Mouse (Mus musculus): Measurements from ENCODE around the gene Ddx54. TPM values are rescaled to one million over a fixed set of nuclear protein-coding genes. Genes with fewer than 3 reads are reported as not detected.

Ddx54 gene
- polyA plus RNA-seq, 1 experiment from 2014 or later, result 64.1 TPM

DNA sequence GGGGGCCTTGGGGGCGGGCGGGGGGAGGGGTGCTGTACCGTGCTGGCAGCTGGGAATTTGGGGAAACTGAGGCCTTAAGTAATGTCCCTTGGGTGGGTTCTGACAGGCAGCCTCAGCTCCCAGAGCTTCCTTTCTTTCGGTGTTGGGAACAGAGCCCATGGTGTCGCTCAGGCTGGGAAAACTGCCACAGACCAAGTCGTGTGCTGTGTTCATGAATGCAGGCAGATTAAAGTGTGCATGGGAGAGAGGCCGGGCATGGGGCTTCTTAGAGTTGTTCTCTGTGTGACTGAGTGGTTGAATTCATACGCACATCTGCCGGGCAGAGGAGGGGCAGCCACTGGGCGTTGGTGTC is 9.3 kb downstream of the Ddx54 start:
- H3K9me3 ChIP-seq, result no peaks in the 10 kb centered on the region
- H3K27me3 ChIP-seq (ENCODE audit: poor library complexity, severe bottlenecking), result no peaks in the 10 kb centered on the region
- peaks cover 100% of the 10 kb centered on the region for H3K36me3 ChIP-seq (replicated peaks)
- DNase-seq (ENCODE audit: extremely low spot score, low spot score), result no peak
- no peak overlapping the region for H3K27ac ChIP-seq
- H3K4me3 ChIP-seq, result no peak overlapping the region
- WGBS, result 96% methylated on average over 10 of the region's 10 CpGs
- H3K4me1 ChIP-seq, result peaks cover 11% of the 10 kb centered on the region

DNA sequence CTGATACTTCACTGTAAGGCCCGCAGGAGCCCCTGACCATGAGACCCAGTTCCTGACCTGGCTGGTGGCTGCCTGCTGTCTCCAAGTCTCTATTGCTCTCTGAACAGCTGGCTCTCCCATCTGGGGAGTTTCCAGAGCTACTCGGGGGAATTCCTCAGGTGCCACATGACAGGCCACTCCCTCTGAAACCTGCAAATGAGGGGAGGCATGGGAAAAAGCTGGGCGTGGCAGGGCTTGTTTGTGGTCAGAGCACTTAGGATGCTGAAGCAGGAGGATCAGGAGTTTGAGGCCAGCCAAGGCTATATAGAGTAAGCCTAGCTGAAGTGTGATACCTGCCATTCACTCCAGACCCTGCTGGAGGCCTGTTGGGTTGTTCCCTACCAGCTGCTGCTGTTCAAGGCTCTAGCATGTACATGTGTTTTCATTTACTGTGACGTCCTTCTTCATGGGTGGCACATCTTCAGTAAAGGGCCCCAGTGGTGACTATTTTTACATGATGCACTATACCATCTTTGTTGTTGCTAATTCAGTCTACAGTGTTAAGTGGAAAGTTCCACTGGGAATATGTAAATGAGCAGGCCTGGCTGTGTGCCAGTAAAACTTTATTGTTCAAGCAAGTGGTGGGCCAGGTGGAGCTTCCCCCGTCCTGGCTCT is 9.8 kb downstream of the Ddx54 start:
- DNase-seq (ENCODE audit: extremely low spot score, low spot score), result no peak
- Histone ChIP-seq H3K36me3 (replicated peaks) (peaks cover 100% of the 10 kb centered on the region), H3K4me1 (peaks cover 11% of the 10 kb centered on the region), H3K27me3 (ENCODE audit: poor library complexity, severe bottlenecking) (no peaks in the 10 kb centered on the region), H3K9me3 (no peaks in the 10 kb centered on the region), H3K27ac (no peak overlapping the region), H3K4me3 (no peak overlapping the region)
- 88% methylated on average over 5 of the region's 5 CpGs for WGBS

DNA sequence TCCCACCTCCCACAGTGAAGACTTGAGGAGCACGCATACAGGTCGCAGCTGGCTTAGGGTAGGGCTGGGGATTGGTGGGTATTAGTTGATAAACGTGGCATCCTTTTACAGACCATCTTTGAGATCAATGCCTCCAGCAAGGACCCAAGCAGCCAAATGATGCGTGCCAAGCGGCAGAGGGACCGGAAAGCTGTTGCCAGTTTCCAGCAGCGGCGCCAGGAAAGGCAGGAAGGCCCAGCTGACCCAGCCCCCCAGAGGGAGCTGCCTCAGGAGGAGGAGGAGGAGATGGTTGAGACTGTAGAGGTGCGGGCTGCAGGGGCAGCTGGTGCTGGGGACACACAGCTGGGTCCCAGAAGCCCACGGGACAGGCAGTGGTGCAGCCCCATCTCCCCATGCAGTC is 11.9 kb downstream of the Ddx54 start:
- WGBS, result 96% methylated on average over 10 of the region's 10 CpGs
- H3K27ac ChIP-seq, result no peak overlapping the region
- H3K4me1 ChIP-seq, result peaks cover 13% of the 10 kb centered on the region
- H3K27me3 ChIP-seq (ENCODE audit: poor library complexity, severe bottlenecking), result peaks cover under 1% of the 10 kb centered on the region
- no peak for DNase-seq (ENCODE audit: extremely low spot score, low spot score)
- peaks cover 96% of the 10 kb centered on the region for H3K36me3 ChIP-seq (replicated peaks)
- H3K9me3 ChIP-seq, result no peaks in the 10 kb centered on the region
- no peak overlapping the region for H3K4me3 ChIP-seq

DNA sequence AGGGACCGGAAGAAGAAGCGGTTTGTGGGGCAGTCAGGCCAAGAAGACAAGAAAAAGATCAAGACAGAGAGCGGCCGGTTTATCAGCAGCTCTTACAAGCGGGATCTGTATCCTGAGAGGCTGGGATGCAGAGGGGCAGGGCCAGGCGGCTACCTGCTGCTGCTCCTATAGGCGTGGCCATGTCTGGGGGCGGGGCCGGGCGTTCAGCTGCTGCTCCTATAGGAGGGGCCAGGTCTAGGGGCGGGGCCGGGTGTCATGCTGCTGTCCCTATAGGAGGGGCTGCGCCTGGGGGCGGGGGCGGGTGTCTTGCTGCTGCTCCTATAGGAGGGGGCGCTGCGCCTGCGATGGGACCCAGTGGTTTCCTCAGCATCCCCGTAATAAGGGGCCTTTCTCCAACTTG is 13.9 kb downstream of the Ddx54 start:
- Histone ChIP-seq H3K4me3 (no peak overlapping the region), H3K36me3 (replicated peaks) (peaks cover 76% of the 10 kb centered on the region), H3K4me1 (peaks cover 18% of the 10 kb centered on the region), H3K9me3 (no peaks in the 10 kb centered on the region; the same call in 1 of the 2 replicates), H3K27me3 (ENCODE audit: poor library complexity, severe bottlenecking) (peaks cover 20% of the 10 kb centered on the region), H3K27ac (no peak overlapping the region)
- DNase-seq (ENCODE audit: extremely low spot score, low spot score), result peak; percentile 75
- WGBS, result 24% methylated on average over 19 of the region's 19 CpGs

DNA sequence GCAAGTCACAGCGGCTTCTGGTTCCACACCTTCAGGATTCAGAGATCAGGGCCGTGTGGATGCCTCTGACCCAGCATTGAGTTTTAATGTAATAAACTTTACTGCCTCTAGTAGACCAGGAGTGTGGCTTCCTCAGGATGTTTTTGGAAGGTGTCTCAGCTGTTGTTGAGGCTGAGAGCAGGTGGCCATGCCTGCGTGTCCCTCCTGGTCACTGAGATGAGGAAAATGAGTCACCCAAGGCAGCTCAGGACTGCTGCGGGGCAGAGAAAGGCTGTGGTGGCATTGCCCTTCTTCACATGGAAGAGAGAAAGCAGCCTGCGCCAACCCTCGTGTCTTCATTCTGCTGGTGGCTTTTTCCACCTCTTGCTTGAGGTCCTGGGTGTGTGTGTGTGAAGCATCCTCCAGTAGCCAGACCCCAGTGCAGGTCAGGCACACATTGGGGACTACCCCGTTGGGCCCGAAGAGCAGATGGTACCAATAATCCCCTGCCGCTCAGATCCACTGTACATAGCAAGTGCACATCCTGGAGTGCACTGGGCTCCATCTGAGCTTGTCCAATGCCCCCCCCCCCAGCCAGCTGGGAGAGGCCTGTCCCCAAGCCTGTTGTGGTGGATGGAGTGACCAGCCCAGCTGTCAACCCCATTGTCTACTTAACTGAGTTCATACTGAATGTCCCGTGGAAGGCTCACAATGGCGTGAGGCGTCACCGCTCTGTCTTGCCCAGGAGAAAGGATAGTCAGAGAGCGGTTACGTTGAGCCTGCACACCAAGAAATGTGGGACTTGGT is 15.2 kb downstream of the Ddx54 start:
- peaks cover 63% of the 10 kb centered on the region for H3K36me3 ChIP-seq (replicated peaks)
- peaks cover 11% of the 10 kb centered on the region for H3K9me3 ChIP-seq
- no peak overlapping the region for H3K27ac ChIP-seq
- H3K4me3 ChIP-seq, result no peak overlapping the region
- peaks cover 33% of the 10 kb centered on the region for H3K27me3 ChIP-seq (ENCODE audit: poor library complexity, severe bottlenecking)
- no peak for DNase-seq (ENCODE audit: extremely low spot score, low spot score)
- peaks cover 19% of the 10 kb centered on the region for H3K4me1 ChIP-seq
- 91% methylated on average over 15 of the region's 15 CpGs for WGBS

DNA sequence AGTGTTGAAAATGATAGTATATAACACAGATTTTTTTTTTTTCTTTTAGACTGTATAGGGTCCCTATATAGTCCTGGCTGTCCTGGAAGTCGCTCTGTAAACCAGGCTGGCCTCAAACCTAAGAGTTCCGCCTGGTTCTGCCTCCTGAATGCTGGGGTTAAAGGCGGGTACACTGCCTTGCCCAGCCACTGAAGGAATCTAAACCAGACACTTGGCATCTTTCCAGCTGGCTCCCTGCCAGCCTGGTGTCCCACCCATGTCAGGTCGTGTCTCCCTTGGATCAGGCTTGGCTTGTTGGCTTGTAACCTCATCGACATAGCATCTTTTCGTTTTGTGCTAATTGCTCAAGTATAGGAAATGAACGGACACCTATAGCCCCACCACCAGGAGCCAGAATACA is 16.1 kb downstream of the Ddx54 start:
- Histone ChIP-seq H3K27me3 (ENCODE audit: poor library complexity, severe bottlenecking) (peaks cover 33% of the 10 kb centered on the region), H3K9me3 (peaks cover 11% of the 10 kb centered on the region), H3K36me3 (replicated peaks) (peaks cover 54% of the 10 kb centered on the region), H3K4me3 (no peak overlapping the region), H3K4me1 (peaks cover 19% of the 10 kb centered on the region), H3K27ac (no peak overlapping the region)
- DNase-seq (ENCODE audit: extremely low spot score, low spot score), result no peak
- 89% methylated on average over 7 of the region's 7 CpGs for WGBS

DNA sequence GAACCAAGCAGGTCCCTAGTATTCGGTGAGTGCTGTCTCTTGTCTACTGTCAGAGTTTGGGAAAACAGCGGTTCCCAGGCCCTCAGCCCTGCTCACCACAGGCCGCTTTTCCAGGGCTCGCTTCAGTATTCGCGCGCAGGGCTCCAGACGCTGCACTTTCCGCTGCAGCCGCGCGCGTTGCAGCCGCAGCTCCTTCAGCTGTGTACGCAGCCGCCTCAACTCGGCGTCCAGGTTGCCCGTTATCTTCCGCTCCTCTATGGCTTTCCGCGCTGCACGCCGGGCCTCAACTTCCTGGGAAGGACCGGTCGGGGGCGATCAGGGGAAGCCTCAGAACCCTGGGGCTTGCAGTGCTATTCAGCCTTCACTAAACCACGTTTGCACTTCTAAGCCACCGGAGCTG is 18.6 kb downstream of the Ddx54 start:
- Histone ChIP-seq H3K9me3 (peaks cover 11% of the 10 kb centered on the region), H3K27ac (no peak overlapping the region), H3K4me3 (peak overlapping the region; percentile 37), H3K27me3 (ENCODE audit: poor library complexity, severe bottlenecking) (peaks cover 33% of the 10 kb centered on the region), H3K4me1 (peaks cover 16% of the 10 kb centered on the region), H3K36me3 (replicated peaks) (peaks cover 29% of the 10 kb centered on the region)
- DNase-seq (ENCODE audit: extremely low spot score, low spot score), result no peak
- WGBS, result 10% methylated on average over 29 of the region's 29 CpGs

DNA sequence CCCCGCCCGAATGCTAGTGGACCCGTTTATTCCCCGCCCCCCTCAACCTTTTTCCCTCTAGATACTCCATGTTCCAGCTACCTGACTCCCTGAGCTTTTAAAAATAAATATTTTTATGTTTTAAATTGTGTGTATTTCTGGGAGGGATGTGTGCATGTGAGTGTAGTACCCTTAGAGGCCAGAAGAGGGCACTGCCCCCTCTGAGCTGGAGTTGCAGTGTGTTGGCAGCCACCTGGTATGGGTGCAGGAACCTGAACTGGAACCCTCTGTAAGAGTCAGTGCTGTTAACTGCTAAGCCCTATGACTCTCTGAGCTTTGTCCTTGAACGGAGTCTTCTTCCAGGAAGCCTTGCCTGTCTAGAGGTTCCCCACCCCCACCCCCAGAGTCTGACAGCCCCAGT is 19.4 kb downstream of the Ddx54 start:
- peaks cover 11% of the 10 kb centered on the region for H3K9me3 ChIP-seq
- H3K4me3 ChIP-seq, result no peak overlapping the region
- peaks cover 10% of the 10 kb centered on the region for H3K4me1 ChIP-seq
- peaks cover 33% of the 10 kb centered on the region for H3K27me3 ChIP-seq (ENCODE audit: poor library complexity, severe bottlenecking)
- DNase-seq (ENCODE audit: extremely low spot score, low spot score), result no peak
- H3K27ac ChIP-seq, result no peak overlapping the region
- peaks cover 21% of the 10 kb centered on the region for H3K36me3 ChIP-seq (replicated peaks)
- 90% methylated on average over 5 of the region's 5 CpGs for WGBS

DNA sequence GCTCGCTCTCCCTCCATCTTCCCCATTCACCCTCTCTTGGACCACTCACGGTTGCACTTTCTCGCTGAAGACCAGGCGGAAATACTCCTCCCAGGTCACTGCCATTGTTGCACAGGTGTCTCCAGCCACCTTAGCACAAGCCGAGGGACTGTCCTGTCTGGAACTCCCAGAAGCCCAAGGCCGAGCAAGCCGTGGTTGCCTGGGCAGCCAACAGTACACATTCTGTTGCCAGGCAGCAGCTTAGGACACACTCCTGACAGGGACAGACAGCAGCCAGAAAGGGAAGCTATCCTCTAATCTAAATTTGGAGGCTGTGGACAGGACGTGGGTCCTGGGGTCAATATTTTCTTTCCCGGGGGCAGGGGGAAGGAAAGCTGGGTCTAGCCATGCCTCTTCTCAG is 21.6 kb downstream of the Ddx54 start, which contains the start of gene Cfap73:
Gene Cfap73 (minus strand): TSS at position 105 of the 400 bp plus-strand sequence.
- no peak within 1 kb of the TSS for H3K27ac ChIP-seq
- no peaks in the 10 kb centered on the region for H3K36me3 ChIP-seq (replicated peaks)
- peaks cover 11% of the 10 kb centered on the region for H3K9me3 ChIP-seq
- DNase-seq (ENCODE audit: extremely low spot score, low spot score), result no peak
- H3K4me1 ChIP-seq, result peaks cover 8% of the 10 kb centered on the region
- H3K4me3 ChIP-seq, result no peak within 1 kb of the TSS
- H3K27me3 ChIP-seq (ENCODE audit: poor library complexity, severe bottlenecking), result peaks cover 33% of the 10 kb centered on the region
- WGBS, result 76% methylated on average over 9 of the region's 9 CpGs

DNA sequence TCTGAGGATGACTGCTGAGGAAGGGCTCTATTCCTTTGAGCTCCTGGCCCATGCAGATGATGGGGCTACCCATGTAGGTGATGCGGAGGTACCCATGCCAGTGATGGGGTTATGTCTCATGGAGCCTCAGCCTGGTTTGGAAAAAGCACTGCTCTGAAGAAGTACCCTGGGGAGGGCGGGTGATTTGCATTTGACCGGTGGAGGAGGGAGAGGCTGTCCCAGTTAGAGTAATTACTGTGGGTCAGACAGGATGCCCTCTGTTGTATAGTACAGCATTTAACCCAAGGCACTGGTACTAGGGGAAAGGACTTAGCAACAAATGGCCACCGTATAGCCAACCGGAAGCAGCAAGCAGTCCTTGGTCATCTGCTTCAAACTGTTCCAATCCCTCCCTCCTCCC is 22.3 kb downstream of the Ddx54 start:
- Histone ChIP-seq H3K4me3 (no peak overlapping the region), H3K4me1 (peaks cover 8% of the 10 kb centered on the region), H3K27me3 (ENCODE audit: poor library complexity, severe bottlenecking) (peaks cover 28% of the 10 kb centered on the region), H3K9me3 (peaks cover 11% of the 10 kb centered on the region), H3K27ac (no peak overlapping the region), H3K36me3 (replicated peaks) (no peaks in the 10 kb centered on the region)
- no peak for DNase-seq (ENCODE audit: extremely low spot score, low spot score)
- 53% methylated on average over 5 of the region's 5 CpGs for WGBS

DNA sequence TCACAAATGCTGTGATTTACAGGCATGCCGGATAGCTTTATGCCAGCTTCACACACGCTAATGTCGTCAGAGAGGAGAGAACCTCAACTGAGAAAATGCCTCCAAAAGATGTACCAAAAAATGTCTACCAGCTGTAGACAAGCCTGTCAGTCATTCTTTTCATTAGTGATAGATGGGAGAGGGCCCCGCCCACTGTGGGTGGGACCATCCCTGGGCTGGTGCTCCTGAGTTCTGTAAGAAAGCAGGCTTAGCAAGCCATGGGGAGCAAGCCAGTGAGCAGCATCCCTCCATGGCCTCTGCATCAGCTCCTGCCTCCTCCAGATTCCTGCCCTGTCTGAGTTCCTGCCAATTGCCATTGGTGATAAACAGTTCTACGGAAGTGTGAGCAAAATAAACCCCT is 23.1 kb downstream of the Ddx54 start:
- no peaks in the 10 kb centered on the region for H3K36me3 ChIP-seq (replicated peaks)
- WGBS, result 89% methylated on average over 5 of the region's 5 CpGs
- H3K27me3 ChIP-seq (ENCODE audit: poor library complexity, severe bottlenecking), result peaks cover 20% of the 10 kb centered on the region
- no peak for DNase-seq (ENCODE audit: extremely low spot score, low spot score)
- H3K9me3 ChIP-seq, result peaks cover 11% of the 10 kb centered on the region
- no peak overlapping the region for H3K27ac ChIP-seq
- H3K4me1 ChIP-seq, result peaks cover 8% of the 10 kb centered on the region
- no peak overlapping the region for H3K4me3 ChIP-seq

DNA sequence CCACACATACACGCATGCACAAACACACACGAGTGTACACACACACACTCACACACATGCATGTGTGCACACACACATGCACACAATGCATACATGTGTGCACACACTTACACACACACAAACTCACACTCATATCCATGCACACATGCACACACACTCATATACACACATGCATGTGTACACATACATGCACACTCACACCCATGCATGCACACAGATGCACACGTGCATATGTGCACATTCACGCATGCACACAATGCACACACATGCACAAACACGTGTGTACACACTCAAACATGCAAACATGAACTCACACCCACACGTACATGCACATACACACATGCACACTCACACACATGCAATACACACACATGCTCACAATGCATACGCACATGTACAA is 27.6 kb downstream of the Ddx54 start:
- no peaks in the 10 kb centered on the region for H3K4me1 ChIP-seq
- no peak for DNase-seq (ENCODE audit: extremely low spot score, low spot score)
- no peaks in the 10 kb centered on the region; the same call in 1 of the 2 replicates for H3K27me3 ChIP-seq (ENCODE audit: poor library complexity, severe bottlenecking)
- no peak overlapping the region for H3K27ac ChIP-seq
- H3K9me3 ChIP-seq, result no peaks in the 10 kb centered on the region
- WGBS, result 92% methylated on average over 7 of the region's 7 CpGs
- H3K4me3 ChIP-seq, result no peak overlapping the region
- H3K36me3 ChIP-seq (replicated peaks), result no peaks in the 10 kb centered on the region

DNA sequence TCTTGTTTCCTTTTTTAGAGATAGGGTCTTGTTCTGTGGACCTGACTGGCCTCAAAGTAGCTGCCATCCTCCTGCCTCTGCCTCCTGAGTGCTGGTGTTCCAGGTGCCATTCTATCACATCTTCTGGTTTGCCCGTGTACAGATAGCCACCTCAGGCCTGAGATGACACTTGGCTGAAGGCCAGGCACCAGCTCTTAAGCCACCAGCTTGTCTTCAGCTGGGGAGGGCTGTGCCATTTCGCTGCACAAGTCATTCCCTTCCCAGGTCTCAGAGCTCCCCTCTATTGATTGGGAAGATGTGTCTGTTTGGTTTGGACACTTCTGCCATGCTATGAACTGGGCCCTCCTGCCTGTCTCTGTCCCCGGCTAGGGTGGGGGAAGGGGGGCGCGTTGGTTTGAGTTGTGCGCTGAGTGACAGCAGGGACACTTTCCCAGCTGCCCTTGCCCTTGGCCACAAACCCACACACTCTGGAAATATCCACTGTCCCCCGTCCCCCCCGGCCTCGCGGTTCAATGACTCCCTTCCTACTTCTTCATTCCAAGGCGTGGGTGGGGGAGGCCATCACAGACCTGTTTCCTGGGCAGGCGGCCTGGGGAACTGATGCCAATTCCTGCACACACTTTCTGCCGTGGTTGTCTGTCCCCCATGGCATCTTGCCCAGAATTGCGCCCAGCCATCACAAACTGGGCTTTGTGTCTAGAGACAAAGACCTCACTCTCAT is 31.0 kb downstream of the Ddx54 start:
- Histone ChIP-seq H3K27me3 (ENCODE audit: poor library complexity, severe bottlenecking) (peaks cover 28% of the 10 kb centered on the region), H3K36me3 (replicated peaks) (no peaks in the 10 kb centered on the region), H3K27ac (no peak overlapping the region), H3K4me3 (no peak overlapping the region), H3K9me3 (no peaks in the 10 kb centered on the region), H3K4me1 (peaks cover 3% of the 10 kb centered on the region)
- 81% methylated on average over 14 of the region's 14 CpGs for WGBS
- DNase-seq (ENCODE audit: extremely low spot score, low spot score), result no peak

Data from forebrain, embryonic 10.5 days (tissue).